Comparison of ENCODE assay signal across 9 mouse cellular contexts in the genomic region with DNA sequence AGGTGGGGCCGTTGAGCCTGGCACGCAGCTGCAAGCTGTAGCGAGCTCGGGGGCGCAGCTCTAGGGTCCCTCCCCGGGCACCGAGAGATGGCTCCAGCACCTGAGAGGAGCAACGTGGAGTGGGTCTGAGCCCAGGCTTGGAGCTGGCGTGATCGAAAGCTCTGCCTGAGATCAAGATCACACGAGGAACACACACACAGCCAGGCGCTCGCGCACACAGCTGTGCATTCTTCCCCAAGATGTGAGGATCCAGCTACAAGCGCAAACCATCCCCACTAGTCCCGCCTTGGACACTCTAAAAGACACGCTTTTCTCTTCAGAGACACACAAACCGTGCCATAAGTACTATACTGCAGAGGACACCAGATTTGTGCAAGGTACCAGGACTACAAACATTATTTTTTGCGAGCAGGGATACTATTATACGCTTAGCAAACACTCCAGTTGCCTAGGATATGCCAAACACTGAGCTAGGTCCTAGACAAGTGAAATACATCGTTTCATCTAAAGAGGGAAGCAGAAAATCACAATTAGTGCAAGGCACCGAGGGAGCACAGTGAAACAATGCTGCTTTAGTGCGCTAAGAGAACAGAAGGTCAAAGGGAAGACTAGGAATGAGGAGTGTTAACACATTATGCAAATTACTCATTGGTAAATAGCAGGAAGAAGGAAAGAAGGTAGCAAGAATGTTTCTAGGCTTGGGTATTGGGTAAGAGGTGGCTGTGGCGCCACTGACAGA. TPM values are rescaled to one million over a fixed set of nuclear protein-coding genes. Genes with fewer than 3 reads are reported as not detected.
A peak's percentile ranks its signal among the peaks of the same experiment; 100 is the strongest.
DNase-seq lines count a peak whose midpoint lies in the region; ATAC-seq and TF ChIP-seq lines count a peak whose summit lies in the region.
"Had no signal": no experiment of that assay in that cellular context is flagged by ENCODE, and none has a peak within 500 bp of the region (broad histone marks: within the 10 kb centered on the region; RNA-seq: fewer than 3 reads in every experiment).

No protein-coding gene starts in this region.

- H3K4me3 ChIP-seq in kidney, adult 2 months (ENCODE audit: insufficient read depth, low read depth, low read length): peak overlapping the region; percentile 17
- peak overlapping the region; percentile 59 for H3K4me3 ChIP-seq in embryonic facial prominence, embryonic 10.5 days
- H3K4me3 ChIP-seq in limb, embryonic 10.5 days: peak overlapping the region; percentile 60
- H3K4me3 ChIP-seq in neural tube, embryonic 11.5 days (ENCODE audit: low read depth, low read length): peak overlapping the region; percentile 30

- no peaks in the 10 kb centered on the region; the same call in 1 of the 2 replicates for H3K4me1 ChIP-seq in kidney, adult 2 months (ENCODE audit: control insufficient read depth, insufficient read depth, low read length)
- peaks cover 21% of the 10 kb centered on the region for H3K4me1 ChIP-seq in embryonic facial prominence, embryonic 10.5 days
- peaks cover 16% of the 10 kb centered on the region for H3K4me1 ChIP-seq in limb, embryonic 10.5 days
- peaks cover 10% of the 10 kb centered on the region for H3K4me1 ChIP-seq in neural tube, embryonic 11.5 days (ENCODE audit: control insufficient read depth, insufficient read depth, low read length)

- H3K9ac ChIP-seq in neural tube, embryonic 11.5 days (ENCODE audit: low read length): peak overlapping the region; percentile 58

- H3K27me3 ChIP-seq in kidney, adult 2 months (replicated peaks; ENCODE audit: control insufficient read depth, insufficient read depth, low read length): no peaks in the 10 kb centered on the region
- H3K27me3 ChIP-seq in embryonic facial prominence, embryonic 10.5 days (replicated peaks; ENCODE audit: low read depth, poor library complexity, severe bottlenecking): 0 out of 2 replicates have a peak, but pooled peaks cover 7% of the 10 kb centered on the region
- H3K27me3 ChIP-seq in limb, embryonic 10.5 days (ENCODE audit: low read depth, poor library complexity, severe bottlenecking): no peaks in the 10 kb centered on the region
- no peaks in the 10 kb centered on the region for H3K27me3 ChIP-seq in neural tube, embryonic 11.5 days (ENCODE audit: control insufficient read depth, insufficient read depth, low read length)

- peak overlapping the region; percentile 68 for H3K4me2 ChIP-seq in neural tube, embryonic 11.5 days (ENCODE audit: low read depth)

- no peak for TF ChIP-seq POLR2A in kidney, adult 2 months (IDR thresholded peaks at IDR 0.05; ENCODE audit: low read depth, low read length)

- no peak for DNase-seq in kidney, adult 2 months
- no peak for DNase-seq in kidney, postnatal 36 days
- DNase-seq in embryonic facial prominence, embryonic 10.5 days (ENCODE audit: low spot score): peak; percentile 46
- DNase-seq in limb, embryonic 10.5 days (ENCODE audit: low spot score): no peak
- peak; percentile 45 for DNase-seq in neural tube, embryonic 11.5 days (ENCODE audit: low spot score)
- DNase-seq in gastrocnemius, postnatal 4 days (ENCODE audit: low spot score in 2 of 2): no peak
- DNase-seq in layer of hippocampus, adult 9-11 months: no peak
- no peak for DNase-seq in right cerebral cortex, postnatal 10 days (ENCODE audit: low spot score in 2 of 2)

- no peak for TF ChIP-seq CTCF in kidney, adult 2 months (conservative IDR thresholded peaks at IDR 0.05; ENCODE audit: insufficient read depth, insufficient read length, low read depth, low read length)

- WGBS in kidney, adult 2 months: 38% methylated on average over 24 of the region's 24 CpGs
- 19% methylated on average over 24 of the region's 24 CpGs for WGBS in embryonic facial prominence, embryonic 10.5 days
- WGBS in limb, embryonic 10.5 days: 33% methylated on average over 24 of the region's 24 CpGs
- WGBS in neural tube, embryonic 11.5 days: 20% methylated on average over 24 of the region's 24 CpGs

- no peaks in the 10 kb centered on the region for H3K36me3 ChIP-seq in kidney, adult 2 months (ENCODE audit: control insufficient read depth, insufficient read depth, low read length)
- H3K36me3 ChIP-seq in embryonic facial prominence, embryonic 10.5 days (replicated peaks): no peaks in the 10 kb centered on the region
- no peaks in the 10 kb centered on the region for H3K36me3 ChIP-seq in limb, embryonic 10.5 days
- H3K36me3 ChIP-seq in neural tube, embryonic 11.5 days (ENCODE audit: control insufficient read depth, insufficient read depth, low read length): no peaks in the 10 kb centered on the region
- H3K36me3 ChIP-seq: G1E had no signal

- ATAC-seq in neural tube, embryonic 11.5 days (ENCODE audit: insufficient read depth, low FRiP score, low TSS enrichment): peak; percentile 48; the same call in 1 of the 2 replicates

- no peak overlapping the region for H3K27ac ChIP-seq in kidney, adult 2 months (ENCODE audit: insufficient read depth, low read depth, low read length)
- peak overlapping the region; percentile 73 for H3K27ac ChIP-seq in embryonic facial prominence, embryonic 10.5 days (replicated peaks)
- H3K27ac ChIP-seq in limb, embryonic 10.5 days: peak overlapping the region; percentile 72
- no peak overlapping the region for H3K27ac ChIP-seq in neural tube, embryonic 11.5 days (ENCODE audit: low read depth, low read length)

- no peaks in the 10 kb centered on the region for H3K9me3 ChIP-seq in embryonic facial prominence, embryonic 10.5 days
- no peaks in the 10 kb centered on the region for H3K9me3 ChIP-seq in limb, embryonic 10.5 days (replicated peaks)
- H3K9me3 ChIP-seq in neural tube, embryonic 11.5 days (ENCODE audit: control insufficient read depth, low read length): no peaks in the 10 kb centered on the region
- H3K9me3 ChIP-seq: G1E had no signal

RNA-seq across cellular contexts. Expression of a gene that starts 9.4 kb away (rescaled TPM):
- 3.1 and 3.6 TPM in 2 replicates for polyA plus RNA-seq in kidney, adult 2 months (2012; rRNA removed)
- polyA plus RNA-seq in embryonic facial prominence, embryonic 10.5 days (2016; fragmentation: Nextera tagmentation; extraction: Ambion mirVana): 402 and 411 TPM in 2 replicates
- polyA plus RNA-seq in limb, embryonic 10.5 days (2016; fragmentation: Nextera tagmentation; extraction: Ambion mirVana): 431 and 433 TPM in 2 replicates
- polyA plus RNA-seq in neural tube, embryonic 11.5 days (2014; fragmentation: Nextera tagmentation; extraction: Ambion mirVana): 290 TPM in 2 replicates
- 10 to 100 TPM; 27.0 to 32.7 TPM for total RNA-seq in gastrocnemius, postnatal 4 days (2021)

RNA-seq across cellular contexts. Expression of a gene that starts 10.7 kb away (rescaled TPM):
- polyA plus RNA-seq in kidney, adult 2 months (2012; rRNA removed): 0.03 and 0.11 TPM in 2 replicates
- 0.94 and 1.2 TPM in 2 replicates for polyA plus RNA-seq in embryonic facial prominence, embryonic 10.5 days (2016; fragmentation: Nextera tagmentation; extraction: Ambion mirVana)
- 0.74 and 1.2 TPM in 2 replicates for polyA plus RNA-seq in limb, embryonic 10.5 days (2016; fragmentation: Nextera tagmentation; extraction: Ambion mirVana)
- polyA plus RNA-seq in neural tube, embryonic 11.5 days (2014; fragmentation: Nextera tagmentation; extraction: Ambion mirVana): 1.0 and 2.1 TPM in 2 replicates
- under 1 TPM in 1 of 2 experiments, not detected in 1; 0.10 TPM for total RNA-seq in gastrocnemius, postnatal 4 days (2021)

RNA-seq across cellular contexts. Expression of a gene that starts 18.7 kb away (rescaled TPM):
- polyA plus RNA-seq in kidney, adult 2 months (2012; rRNA removed): 303 and 333 TPM in 2 replicates
- 46.9 and 49.9 TPM in 2 replicates for polyA plus RNA-seq in embryonic facial prominence, embryonic 10.5 days (2016; fragmentation: Nextera tagmentation; extraction: Ambion mirVana)
- polyA plus RNA-seq in limb, embryonic 10.5 days (2016; fragmentation: Nextera tagmentation; extraction: Ambion mirVana): 45.5 and 48.1 TPM in 2 replicates
- polyA plus RNA-seq in neural tube, embryonic 11.5 days (2014; fragmentation: Nextera tagmentation; extraction: Ambion mirVana): 42.3 and 48.7 TPM in 2 replicates
- 10 to 100 TPM; 39.1 to 39.6 TPM for total RNA-seq in gastrocnemius, postnatal 4 days (2021)

RNA-seq across cellular contexts. Expression of a gene that starts 37.4 kb away (rescaled TPM):
- 27.6 and 31.0 TPM in 2 replicates for polyA plus RNA-seq in kidney, adult 2 months (2012; rRNA removed)
- polyA plus RNA-seq in embryonic facial prominence, embryonic 10.5 days (2016; fragmentation: Nextera tagmentation; extraction: Ambion mirVana): 152 and 155 TPM in 2 replicates
- polyA plus RNA-seq in limb, embryonic 10.5 days (2016; fragmentation: Nextera tagmentation; extraction: Ambion mirVana): 141 and 147 TPM in 2 replicates
- polyA plus RNA-seq in neural tube, embryonic 11.5 days (2014; fragmentation: Nextera tagmentation; extraction: Ambion mirVana): 139 and 152 TPM in 2 replicates
- total RNA-seq in gastrocnemius, postnatal 4 days (2021): 10 to 100 TPM; 51.0 to 53.4 TPM

RNA-seq across cellular contexts. Expression of a gene that starts 37.5 kb away (rescaled TPM):
- 20.1 and 23.7 TPM in 2 replicates for polyA plus RNA-seq in kidney, adult 2 months (2012; rRNA removed)
- polyA plus RNA-seq in embryonic facial prominence, embryonic 10.5 days (2016; fragmentation: Nextera tagmentation; extraction: Ambion mirVana): 8.2 and 9.4 TPM in 2 replicates
- polyA plus RNA-seq in limb, embryonic 10.5 days (2016; fragmentation: Nextera tagmentation; extraction: Ambion mirVana): 8.4 and 11.4 TPM in 2 replicates
- polyA plus RNA-seq in neural tube, embryonic 11.5 days (2014; fragmentation: Nextera tagmentation; extraction: Ambion mirVana): 11.3 and 11.6 TPM in 2 replicates
- 10 to 100 TPM; 16.1 to 18.9 TPM for total RNA-seq in gastrocnemius, postnatal 4 days (2021)

Comparison
In these comparisons a context has a peak if more than half of its experiments do, and no peak if none do; other contexts are left out.
1. DNase-seq: peak in embryonic facial prominence, embryonic 10.5 days (single experiment) and neural tube, embryonic 11.5 days (single experiment); none in kidney, adult 2 months (single experiment), kidney, postnatal 36 days (0 of 2), limb, embryonic 10.5 days (single experiment), gastrocnemius, postnatal 4 days (0 of 2), layer of hippocampus, adult 9-11 months (single experiment) and right cerebral cortex, postnatal 10 days (0 of 2).
2. H3K27ac ChIP-seq: peak in embryonic facial prominence, embryonic 10.5 days (single experiment) and limb, embryonic 10.5 days (single experiment); none in kidney, adult 2 months (single experiment) and neural tube, embryonic 11.5 days (single experiment).
3. RNA of a gene that starts 9.4 kb away (polyA plus RNA-seq): 431 to 433 TPM in limb, embryonic 10.5 days, 402 to 411 TPM in embryonic facial prominence, embryonic 10.5 days and 290 TPM in neural tube, embryonic 11.5 days; 3.1 to 3.6 TPM in kidney, adult 2 months; every median in the first group is over 10 times any median in the second.
4. Peak in every context shown above with its lines, with median percentiles within 50 percentile points of each other: H3K4me3 ChIP-seq.